Mouse (Mus musculus) ES-Bruce4 (cell line): ENCODE data around the gene Speer4d. TPM values are rescaled to one million over a fixed set of nuclear protein-coding genes. Genes with fewer than 3 reads are reported as not detected.
"Not testable (repeated sequence)": the region's sequence is repeated elsewhere in the genome, so short reads cannot be mapped to it uniquely, and the experiment has no call there.

Source experiments
- H3K27ac ChIP-seq: 2 replicates; pipeline ENCODE4 v1.5.1; 2012; ENCODE audit warnings: low read length, inconsistent platforms; ENCODE audit not compliant: insufficient read depth
- H3K27me3 ChIP-seq: 2 replicates; pipeline ENCODE4 v1.6.1; 2012; ENCODE audit warnings: mild to moderate bottlenecking, low read length, inconsistent platforms; ENCODE audit not compliant: control insufficient read depth, poor library complexity, insufficient read depth, severe bottlenecking
- H3K36me3 ChIP-seq: 2 replicates; pipeline ENCODE4 v1.6.1; 2012; ENCODE audit warnings: inconsistent platforms, mild to moderate bottlenecking, low read length, moderate library complexity; ENCODE audit not compliant: control insufficient read depth, poor library complexity, insufficient read depth, severe bottlenecking
- H3K4me1 ChIP-seq: one replicate; pipeline ENCODE4 v1.8.1; 2011; ENCODE audit warnings: low read length; ENCODE audit not compliant: control insufficient read depth, insufficient read depth
- H3K4me3 ChIP-seq: 2 replicates; pipeline ENCODE4 v1.5.1; 2011; ENCODE audit warnings: low read depth, mild to moderate bottlenecking, low read length
- H3K9ac ChIP-seq: 2 replicates; pipeline ENCODE4 v1.6.1; 2012; ENCODE audit warnings: low read depth, mild to moderate bottlenecking, inconsistent platforms; ENCODE audit not compliant: poor library complexity, severe bottlenecking
- H3K9me3 ChIP-seq: replicated peaks from 2 replicates; pipeline ENCODE4 v1.6.1; 2012; ENCODE audit warnings: mild to moderate bottlenecking, low read length, inconsistent platforms; ENCODE audit not compliant: control insufficient read depth, poor library complexity, insufficient read depth, severe bottlenecking
- polyA plus RNA-seq: library from polyadenylated mRNA; stranded (reverse); fragments of >200 nt; gene quantifications from 2 replicates; pipeline ENCODE4 v1.2.4, GENCODE M21; 2011; ENCODE audit warnings: low read depth; ENCODE audit not compliant: missing spikeins, insufficient read depth, insufficient read length

Gene Speer4d
- polyA plus RNA-seq, 1 experiment, result not detected

DNA sequence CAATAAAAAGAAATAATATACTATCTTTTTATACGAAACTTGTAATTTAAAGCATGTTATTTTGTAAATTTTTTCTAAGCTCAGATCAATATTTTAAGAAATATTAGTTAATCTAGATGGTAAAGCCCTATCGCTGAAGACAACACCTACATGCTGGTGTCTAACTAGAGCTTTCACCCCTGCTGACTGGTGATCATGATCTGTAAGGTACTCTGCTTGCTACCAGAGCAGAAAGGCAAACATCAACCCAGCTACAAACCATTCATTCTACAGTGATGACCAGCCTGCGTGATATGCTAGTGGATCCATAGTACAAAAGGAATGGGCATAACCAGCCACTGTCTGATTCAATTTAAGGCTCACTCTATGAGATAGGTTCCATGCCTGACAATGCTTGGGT is 16.9 kb upstream of the Speer4d start:
- H3K27ac ChIP-seq, H3K9ac ChIP-seq, H3K4me1 ChIP-seq, H3K4me3 ChIP-seq, H3K9me3 ChIP-seq, H3K36me3 ChIP-seq, H3K27me3 ChIP-seq: not testable (repeated sequence)

- H3K4me1 ChIP-seq, H3K9me3 ChIP-seq, H3K36me3 ChIP-seq, H3K9ac ChIP-seq, H3K27ac ChIP-seq, H3K4me3 ChIP-seq, H3K27me3 ChIP-seq: not testable (repeated sequence)
These were observed 16.4 kb upstream of the Speer4d start for GRCm38 (mm10) chr5:15602424-15602947.

DNA sequence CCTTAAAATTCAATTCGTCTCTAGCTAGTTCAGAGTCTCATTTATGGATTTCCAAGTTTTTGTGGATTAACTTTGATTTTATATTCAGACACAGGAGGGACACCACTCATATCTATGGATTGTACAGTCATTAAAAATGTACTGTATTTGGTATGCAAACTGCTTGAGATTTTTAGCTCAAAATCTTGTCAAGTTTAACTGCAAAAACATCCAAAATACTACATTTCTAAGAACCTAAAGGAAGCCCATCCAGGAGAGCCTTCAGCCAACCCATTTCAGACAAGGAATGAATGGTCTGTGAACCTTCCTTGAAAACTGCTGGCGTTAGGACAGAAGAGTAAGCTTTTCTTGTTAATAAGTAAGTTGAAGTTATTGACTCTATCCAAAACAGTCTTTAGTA is 15.9 kb upstream of the Speer4d start:
- H3K27me3 ChIP-seq, H3K36me3 ChIP-seq, H3K4me1 ChIP-seq, H3K4me3 ChIP-seq, H3K27ac ChIP-seq, H3K9me3 ChIP-seq, H3K9ac ChIP-seq: not testable (repeated sequence)

DNA sequence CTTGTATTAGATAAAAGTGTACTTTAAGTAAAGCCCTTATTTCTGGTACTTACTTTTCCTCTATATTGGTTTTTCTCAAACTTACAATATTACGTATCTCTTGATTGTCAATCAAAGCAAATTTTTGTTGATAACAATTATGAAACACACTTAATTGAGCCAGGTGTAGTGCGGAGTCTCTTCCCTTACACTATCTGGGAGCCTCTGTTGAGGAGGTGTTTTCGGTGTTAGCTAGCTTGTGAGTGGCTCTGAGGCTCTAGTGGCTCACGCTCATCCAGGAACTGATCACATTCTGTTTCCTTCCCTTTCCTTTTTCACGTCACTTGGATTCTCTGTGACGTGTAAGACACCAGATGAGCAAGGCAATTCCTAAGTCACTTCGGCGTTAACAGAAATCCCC is 15.3 kb upstream of the Speer4d start:
- not testable (repeated sequence) for H3K36me3 ChIP-seq, H3K9ac ChIP-seq, H3K27me3 ChIP-seq, H3K9me3 ChIP-seq, H3K4me1 ChIP-seq, H3K27ac ChIP-seq, H3K4me3 ChIP-seq

DNA sequence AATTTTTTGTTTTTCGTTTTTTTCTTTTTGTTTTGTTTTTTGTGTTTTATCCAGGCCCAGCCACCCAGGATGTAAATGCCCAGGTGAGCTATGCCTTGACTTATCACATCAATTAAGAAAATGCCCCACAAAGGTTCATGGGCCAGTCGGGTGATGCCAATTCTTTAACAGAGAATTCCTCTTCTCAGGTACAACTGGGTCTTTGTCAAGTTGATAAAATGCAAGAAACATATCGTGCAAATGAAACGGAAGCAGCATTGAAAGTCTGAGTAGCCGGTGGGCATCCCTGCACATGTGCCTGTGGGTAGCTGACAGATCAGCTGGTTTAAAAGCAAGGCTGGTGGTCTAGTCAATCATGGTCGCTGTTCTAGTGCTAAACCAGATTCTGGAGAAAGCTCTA is 12.2 kb upstream of the Speer4d start:
- not testable (repeated sequence) for H3K4me1 ChIP-seq, H3K9ac ChIP-seq, H3K4me3 ChIP-seq, H3K27me3 ChIP-seq, H3K36me3 ChIP-seq, H3K9me3 ChIP-seq, H3K27ac ChIP-seq

GRCm38 (mm10) chr5:15610695-15611094 is 8.2 kb upstream of the Speer4d start:
- H3K9ac ChIP-seq, H3K4me3 ChIP-seq, H3K27ac ChIP-seq, H3K9me3 ChIP-seq, H3K4me1 ChIP-seq, H3K27me3 ChIP-seq, H3K36me3 ChIP-seq: not testable (repeated sequence)

- not testable (repeated sequence) for H3K4me1 ChIP-seq, H3K36me3 ChIP-seq, H3K9me3 ChIP-seq, H3K9ac ChIP-seq, H3K27me3 ChIP-seq, H3K4me3 ChIP-seq, H3K27ac ChIP-seq
These were observed 2.7 kb upstream of the Speer4d start for GRCm38 (mm10) chr5:15616195-15616594.

- H3K36me3 ChIP-seq, H3K9me3 ChIP-seq, H3K9ac ChIP-seq, H3K27me3 ChIP-seq, H3K27ac ChIP-seq, H3K4me1 ChIP-seq, H3K4me3 ChIP-seq: not testable (repeated sequence)
These were observed 9.3 kb downstream of the Speer4d start for GRCm38 (mm10) chr5:15628136-15628535.

- H3K36me3 ChIP-seq, H3K9ac ChIP-seq, H3K4me1 ChIP-seq, H3K27ac ChIP-seq, H3K4me3 ChIP-seq, H3K27me3 ChIP-seq, H3K9me3 ChIP-seq: not testable (repeated sequence)
These were observed 11.2 kb downstream of the Speer4d start for GRCm38 (mm10) chr5:15630068-15630467.

DNA sequence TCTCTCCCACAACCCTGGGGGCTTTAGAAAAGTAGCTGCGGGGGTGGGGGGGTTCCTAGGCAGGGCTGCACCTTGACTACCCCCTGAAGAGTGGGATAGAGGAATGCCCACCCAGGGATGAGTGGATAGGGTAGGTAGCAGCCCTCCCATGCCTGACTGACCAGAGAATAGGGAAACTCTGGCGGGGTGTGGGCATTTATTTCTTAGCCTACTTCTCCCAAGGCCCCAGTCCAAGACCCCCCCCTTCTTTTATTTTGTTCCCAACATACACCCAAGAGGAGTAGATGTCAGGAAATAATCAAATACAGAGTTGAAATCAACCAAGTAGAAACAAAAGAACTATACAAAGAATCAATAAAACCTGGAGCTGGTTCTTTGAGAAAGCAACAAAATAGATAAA is 18.8 kb downstream of the Speer4d start:
- H3K36me3 ChIP-seq, H3K4me3 ChIP-seq, H3K9ac ChIP-seq, H3K4me1 ChIP-seq, H3K27ac ChIP-seq, H3K9me3 ChIP-seq, H3K27me3 ChIP-seq: not testable (repeated sequence)
